Mouse (Mus musculus): ENCODE data around the gene Lrrc28.

- no peak for TF ChIP-seq CTCF (IDR thresholded peaks at IDR 0.05; ENCODE audit: extremely low read depth, insufficient read depth, insufficient read length, insufficient replicate concordance)
- no peak for TF ChIP-seq POLR2A (IDR thresholded peaks at IDR 0.05; ENCODE audit: low read depth, low read length)
Measured at GRCm38 (mm10) chr7:67629681-67630080, 15.4 kb downstream of the Lrrc28 start.

Measured in spleen, adult 2 months (tissue).